ENCODE assay signal across 24 mouse cellular contexts in genomic region chr3:24743946-24744345, GRCm38 (mm10).
"Had no signal": no experiment of that assay in that cellular context is flagged by ENCODE, and none has a peak within 500 bp of the region (broad histone marks: within the 10 kb centered on the region; RNA-seq: fewer than 3 reads in every experiment).

No protein-coding gene starts in this region.

- H3K4me1 ChIP-seq: heart, embryonic 12.5 days; hindbrain, embryonic 10.5 days; hindbrain, embryonic 12.5 days; intestine, embryonic 15.5 days; limb, embryonic 13.5 days; limb, embryonic 15.5 days had no signal

- ATAC-seq: hindbrain, embryonic 16.5 days; inflammation-experienced regulatory T-cells, adult 6 months; intestine, embryonic 15.5 days; intestine, postnatal 0 days had no signal

- H3K27me3 ChIP-seq: heart, embryonic 12.5 days; hindbrain, embryonic 12.5 days; intestine, embryonic 15.5 days; limb, embryonic 13.5 days; limb, embryonic 15.5 days had no signal

- H3K4me3 ChIP-seq: heart, adult 2 months; heart, embryonic 12.5 days; hindbrain, embryonic 10.5 days; hindbrain, embryonic 12.5 days; intestine, embryonic 15.5 days; layer of hippocampus, adult 2 months; left cerebral cortex, adult 2 months; limb, embryonic 13.5 days; limb, embryonic 15.5 days had no signal

- H3K36me3 ChIP-seq: heart, embryonic 12.5 days; hindbrain, embryonic 10.5 days; hindbrain, embryonic 12.5 days; intestine, embryonic 15.5 days; limb, embryonic 13.5 days; limb, embryonic 15.5 days had no signal

- DNase-seq: gastrocnemius, postnatal 14 days; gastrocnemius, postnatal 36 days; heart, adult 2 months; heart, postnatal 10 days; heart, postnatal 4 days; kidney, adult 18-20 months; kidney, adult 8-10 months; kidney, postnatal 10 days; kidney, postnatal 25 days; kidney, postnatal 4 days; left cerebral cortex, postnatal 4 days had no signal

- H3K9me3 ChIP-seq: heart, embryonic 12.5 days; hindbrain, embryonic 10.5 days; hindbrain, embryonic 12.5 days; intestine, embryonic 15.5 days; limb, embryonic 13.5 days; limb, embryonic 15.5 days had no signal

- H3K27ac ChIP-seq: heart, adult 2 months; hindbrain, embryonic 10.5 days; hindbrain, embryonic 12.5 days; hindbrain, embryonic 14.5 days; intestine, embryonic 15.5 days; layer of hippocampus, adult 2 months; left cerebral cortex, adult 2 months; limb, embryonic 13.5 days; limb, embryonic 15.5 days; liver, embryonic 14.5 days had no signal
